Mouse (Mus musculus) mature B cell (primary cell): ENCODE results near the gene Tspan31.
"Not testable (repeated sequence)": the region's sequence is repeated elsewhere in the genome, so short reads cannot be mapped to it uniquely, and the experiment has no call there.

Experiments used
- in situ Hi-C: fragments of 300-500 bp; cut with MboI; formaldehyde crosslinking; loops from 2 replicates; pipeline ENCODE4 v1.14.3; 2019

The Tspan31 gene

GRCm38 (mm10) chr10:127083915-127084306 lies 13.8 kb upstream of the Tspan31 start:
- in situ Hi-C loops, result no loop called here

- in situ Hi-C loops, result no loop called here
These were observed 13.3 kb upstream of the Tspan31 start for GRCm38 (mm10) chr10:127083292-127083914.

GRCm38 (mm10) chr10:127081996-127082620 lies 12.0 kb upstream of the Tspan31 start:
- in situ Hi-C loops, result no loop called here

GRCm38 (mm10) chr10:127080901-127081780 lies 11.1 kb upstream of the Tspan31 start:
- in situ Hi-C loops, result no loop called here

GRCm38 (mm10) chr10:127079665-127080391 lies 9.8 kb upstream of the Tspan31 start:
- in situ Hi-C loops, result no loop called here

- in situ Hi-C loops, result no loop called here
These were observed 8.9 kb upstream of the Tspan31 start for GRCm38 (mm10) chr10:127078677-127079575.

- in situ Hi-C loops, result no loop called here
These were observed 8.1 kb upstream of the Tspan31 start for GRCm38 (mm10) chr10:127078001-127078676.

- in situ Hi-C loops, result no loop called here
These were observed 7.5 kb upstream of the Tspan31 start for GRCm38 (mm10) chr10:127077515-127077914.

GRCm38 (mm10) chr10:127076082-127076481 lies 6.0 kb upstream of the Tspan31 start:
- in situ Hi-C loops, result no loop called here

GRCm38 (mm10) chr10:127075651-127076050 lies 5.6 kb upstream of the Tspan31 start:
- in situ Hi-C loops, result no loop called here

GRCm38 (mm10) chr10:127075080-127075479 lies 5.0 kb upstream of the Tspan31 start, which contains the start of gene Agap2:
Agap2 (plus strand) TSS chr10:127075284.
- in situ Hi-C loops, result no loop called here

- in situ Hi-C loops, result no loop called here
These were observed 3.9 kb upstream of the Tspan31 start for GRCm38 (mm10) chr10:127073981-127074380.

- in situ Hi-C loops, result not testable (repeated sequence)
These were observed 2.9 kb upstream of the Tspan31 start for GRCm38 (mm10) chr10:127072969-127073368.

GRCm38 (mm10) chr10:127072270-127072669 lies 2.2 kb upstream of the Tspan31 start:
- in situ Hi-C loops, result not testable (repeated sequence)

- in situ Hi-C loops, result no loop called here
These were observed 1.1 kb upstream of the Tspan31 start for GRCm38 (mm10) chr10:127071203-127071602.

GRCm38 (mm10) chr10:127069281-127070189 lies 529 bp downstream of the Tspan31 start:
- in situ Hi-C loops, result no loop called here

- in situ Hi-C loops, result no loop called here
These were observed 1.6 kb downstream of the Tspan31 start for GRCm38 (mm10) chr10:127068360-127069038.

- in situ Hi-C loops, result no loop called here
These were observed 3.5 kb downstream of the Tspan31 start for GRCm38 (mm10) chr10:127066519-127067018.
